Mouse (Mus musculus) kidney, adult 2 months (tissue): Measurements from ENCODE around the gene Tspan18.

Experiments
- CTCF ChIP-seq: fragments of 200-500 bp; conservative IDR thresholded peaks from 2 replicates; pipeline ENCODE4 v1.5.1; 2011; ENCODE audit warnings: low read depth, mild to moderate bottlenecking, control low read depth, low read length, moderate library complexity, mixed read lengths; ENCODE audit not compliant: insufficient read depth, insufficient read length
- POLR2A ChIP-seq: fragments of 200-500 bp; IDR thresholded peaks from one replicate; pipeline ENCODE4 v1.6.1; 2011; ENCODE audit warnings: low read depth, low read length, control low read depth

- TF ChIP-seq CTCF (no peak), POLR2A (no peak)
Observed at GRCm38 (mm10) chr2:93346609-93347008, 12.3 kb upstream of the Tspan18 start.
